Mouse (Mus musculus): ENCODE results near the gene Slc35a2.
A peak's percentile ranks its signal among the peaks of the same experiment; 100 is the strongest.

Slc35a2 gene

DNA sequence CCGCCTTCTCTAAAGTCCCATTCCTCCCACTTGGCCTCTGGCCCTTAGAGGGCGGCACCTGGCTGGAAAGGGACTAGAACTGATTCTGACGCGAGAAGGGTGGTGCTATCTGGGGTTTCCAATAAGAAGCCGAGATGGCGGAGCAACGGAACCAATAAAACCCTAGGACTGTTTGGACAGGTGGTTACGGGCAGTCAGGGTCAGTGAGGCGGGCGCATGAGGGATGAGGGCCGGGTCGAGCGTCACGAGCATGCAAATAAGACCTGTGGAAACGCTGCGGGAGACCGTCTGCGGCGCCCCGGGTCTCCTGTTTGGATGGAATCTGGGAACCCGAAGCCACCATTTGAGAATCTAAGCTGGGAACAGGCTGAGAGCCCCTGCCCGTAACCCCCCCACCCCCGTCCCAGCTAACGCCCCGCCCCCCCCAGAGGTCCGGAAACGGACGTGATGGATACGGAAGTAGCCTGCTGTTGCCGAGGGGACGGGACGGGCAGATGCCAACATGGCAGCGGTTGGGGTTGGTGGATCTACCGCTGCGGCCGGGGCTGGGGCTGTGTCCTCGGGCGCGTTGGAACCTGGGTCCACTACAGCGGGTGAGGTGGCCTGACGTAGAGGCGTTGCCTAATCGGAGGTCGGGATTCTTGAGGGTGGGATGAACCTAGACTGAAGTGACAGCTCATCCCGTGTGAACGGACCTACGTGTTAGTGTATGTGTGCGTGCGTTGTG is at the start of gene Slc35a2:
Gene Slc35a2, plus strand, starts transcription at position 188 of the 727 bp plus-strand sequence.
- DNase-seq (ENCODE audit: low spot score): peak; percentile 84

DNA sequence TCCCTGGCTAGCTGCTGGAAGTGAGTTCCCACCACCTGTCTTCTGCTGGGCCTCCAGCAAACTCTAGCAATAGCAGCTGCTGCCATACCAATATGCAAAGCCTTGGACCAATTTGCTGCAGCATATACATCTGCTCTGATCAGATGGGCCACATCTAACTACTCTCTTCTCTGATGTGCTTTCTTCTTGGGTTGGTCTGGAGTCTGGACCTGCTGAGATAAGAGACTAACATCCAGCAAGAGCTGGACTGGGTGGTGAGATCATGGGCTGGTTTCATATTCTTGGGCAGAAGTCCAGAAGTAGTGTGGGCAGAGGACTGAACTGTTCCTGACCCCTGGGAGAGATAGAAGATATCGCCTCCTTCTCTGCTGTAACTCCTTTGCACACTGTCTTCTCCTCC is 46.7 kb upstream of the Slc35a2 start:
- peak; percentile 10 for DNase-seq (ENCODE audit: low spot score)

DNA sequence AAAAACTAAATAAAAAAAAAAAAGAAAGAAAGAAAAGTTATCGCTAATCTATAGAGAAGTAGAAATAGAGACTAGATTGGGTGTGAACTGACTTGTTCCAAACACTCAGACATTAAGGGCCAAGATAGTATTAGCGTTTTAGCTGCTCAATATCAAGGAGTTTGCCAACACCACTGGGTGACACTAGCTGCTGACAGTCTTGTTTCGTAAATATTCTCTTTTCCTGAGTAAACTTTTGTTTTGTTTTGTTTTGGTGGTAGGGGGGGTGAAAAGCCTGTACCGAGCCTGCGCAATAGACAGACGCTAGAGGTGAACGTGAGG is 43.0 kb upstream of the Slc35a2 start:
- no peak for DNase-seq (ENCODE audit: low spot score)

DNA sequence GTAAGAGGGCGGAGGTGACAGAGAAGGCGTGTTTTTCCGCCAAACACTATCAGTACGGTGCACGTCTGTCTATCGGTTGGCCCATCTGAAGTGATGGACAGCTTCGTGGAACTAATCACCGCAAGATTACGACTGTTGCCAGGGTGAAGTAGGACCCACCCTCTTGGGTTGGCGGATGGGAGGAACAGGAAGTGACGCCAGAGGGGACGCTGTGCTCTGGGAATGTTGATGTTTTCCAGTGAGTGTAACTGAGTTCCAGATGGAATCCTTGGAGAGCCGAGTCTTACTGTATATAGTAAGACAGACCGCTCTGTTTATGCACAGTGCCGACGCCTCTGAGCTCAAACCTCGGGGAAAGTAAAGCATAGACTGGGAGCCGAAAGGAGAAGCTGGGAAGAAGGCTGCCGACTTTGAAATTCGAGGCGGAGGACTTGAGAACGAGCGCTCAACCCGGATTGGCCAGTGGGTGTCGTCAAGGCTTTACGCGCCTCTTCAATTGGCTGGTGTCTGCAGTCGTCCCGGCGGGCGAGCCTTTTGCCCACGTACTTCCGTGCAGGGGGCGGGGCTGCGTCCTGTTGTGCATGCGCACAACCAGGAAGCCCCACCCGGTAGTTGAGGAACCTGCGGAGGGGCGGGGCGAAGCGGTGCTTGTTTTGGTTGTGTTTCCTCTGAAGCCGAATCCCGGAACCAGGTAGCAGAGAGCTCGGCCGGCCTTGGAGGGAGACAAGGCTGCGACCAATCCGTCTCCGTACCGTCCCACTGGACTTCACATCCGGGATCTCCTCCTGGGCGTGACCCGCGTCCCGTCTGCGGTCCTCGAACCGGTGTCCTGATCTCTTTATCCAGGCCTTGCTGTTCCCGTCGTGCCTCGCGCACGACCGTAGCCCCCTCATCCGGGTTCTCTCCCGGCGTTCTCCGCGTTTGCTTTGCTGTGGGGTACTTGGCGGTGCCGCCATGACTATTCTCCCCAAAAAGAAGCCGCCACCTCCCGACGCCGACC is 42.4 kb upstream of the Slc35a2 start, which contains the start of gene Otud5:
Gene Otud5, plus strand, starts transcription at position 202 of the 1,000 bp plus-strand sequence.
- peak; percentile 96 for DNase-seq (ENCODE audit: low spot score)

DNA sequence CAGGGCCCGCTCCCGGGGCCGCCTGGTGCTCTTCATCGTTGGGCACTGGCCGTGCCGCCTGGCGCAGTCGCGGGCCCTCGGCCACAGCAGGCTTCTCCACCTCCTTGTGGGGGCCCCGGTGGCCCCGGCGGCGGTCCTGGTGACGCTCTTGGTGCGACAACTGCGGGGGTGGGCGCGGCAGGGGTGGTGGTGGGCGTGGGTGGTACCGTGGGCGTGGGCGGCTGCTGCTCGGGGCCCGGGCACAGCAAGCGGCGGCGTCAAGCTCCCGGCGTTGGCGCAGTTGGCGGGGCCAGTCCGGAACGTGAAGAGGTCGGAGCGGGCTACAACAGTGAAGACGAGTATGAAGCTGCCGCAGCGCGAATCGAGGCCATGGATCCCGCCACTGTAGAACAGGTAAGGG is 41.5 kb upstream of the Slc35a2 start:
- DNase-seq (ENCODE audit: low spot score): peak; percentile 35

DNA sequence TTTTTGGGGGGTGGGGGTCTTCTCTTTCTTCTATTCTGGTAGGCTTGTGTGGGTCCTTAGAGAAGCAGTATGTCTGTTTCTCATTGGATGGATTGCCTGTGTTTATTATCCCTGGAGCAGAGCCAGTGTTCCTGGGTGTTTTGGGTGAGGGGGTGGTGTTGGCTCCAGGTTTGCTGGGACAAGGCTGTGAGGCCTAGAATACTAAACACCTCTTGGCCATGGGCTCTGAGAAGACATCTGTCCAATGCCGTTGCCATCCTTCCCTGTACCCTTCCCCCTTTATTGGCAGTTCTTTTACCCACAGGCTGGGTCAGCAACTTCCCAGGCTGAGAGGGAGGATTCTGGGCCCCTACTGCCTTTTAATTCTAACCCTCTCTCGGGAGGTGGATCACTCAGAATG is 36.0 kb upstream of the Slc35a2 start:
- no peak for DNase-seq (ENCODE audit: low spot score)

DNA sequence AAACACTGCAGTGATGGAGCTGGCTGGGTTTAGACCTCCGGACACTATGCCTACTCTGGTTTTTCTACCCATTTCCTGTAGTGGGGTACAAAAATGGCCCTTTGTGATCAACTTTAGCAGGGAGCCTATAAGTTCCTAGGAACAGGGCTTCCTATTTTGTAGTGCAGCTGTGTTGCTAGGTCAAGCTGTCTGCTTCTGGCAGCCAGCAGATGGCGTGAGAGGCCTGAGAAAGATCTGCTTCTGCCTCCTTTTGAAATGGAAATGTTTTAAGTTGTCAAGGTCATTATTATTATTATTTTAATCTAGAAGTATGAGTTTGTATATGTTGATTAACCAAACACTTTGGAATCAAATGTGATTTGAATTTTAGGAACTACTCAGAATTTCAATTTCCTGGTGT is 29.2 kb upstream of the Slc35a2 start:
- no peak for DNase-seq (ENCODE audit: low spot score)

DNA sequence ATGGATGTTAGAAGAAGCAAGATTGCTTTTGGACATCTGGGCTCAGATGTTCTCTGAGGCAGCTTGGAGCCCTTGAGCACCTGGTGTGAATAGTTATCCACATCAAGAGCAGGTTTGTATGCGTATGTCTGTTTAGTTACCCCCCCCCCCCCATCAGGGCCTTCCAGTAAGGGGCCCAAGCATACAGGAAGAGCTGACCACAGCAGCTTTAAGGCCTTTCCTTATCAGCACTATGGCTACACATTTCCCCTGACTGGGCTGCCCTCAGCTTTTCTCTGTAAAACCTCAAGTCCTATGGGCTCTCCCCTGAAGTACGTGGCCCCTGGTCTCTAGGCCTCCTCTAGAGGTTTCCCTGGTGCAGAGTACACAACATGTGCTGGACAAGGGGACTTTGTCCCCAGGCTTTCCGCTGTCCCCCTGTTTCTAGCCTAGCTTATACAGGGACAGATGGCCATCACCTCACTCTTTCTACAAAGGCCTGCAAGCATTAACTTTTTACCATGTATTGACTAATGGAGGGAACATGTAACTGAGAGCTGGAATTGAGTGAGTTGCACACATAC is 24.6 kb upstream of the Slc35a2 start:
- no peak for DNase-seq (ENCODE audit: low spot score)

DNA sequence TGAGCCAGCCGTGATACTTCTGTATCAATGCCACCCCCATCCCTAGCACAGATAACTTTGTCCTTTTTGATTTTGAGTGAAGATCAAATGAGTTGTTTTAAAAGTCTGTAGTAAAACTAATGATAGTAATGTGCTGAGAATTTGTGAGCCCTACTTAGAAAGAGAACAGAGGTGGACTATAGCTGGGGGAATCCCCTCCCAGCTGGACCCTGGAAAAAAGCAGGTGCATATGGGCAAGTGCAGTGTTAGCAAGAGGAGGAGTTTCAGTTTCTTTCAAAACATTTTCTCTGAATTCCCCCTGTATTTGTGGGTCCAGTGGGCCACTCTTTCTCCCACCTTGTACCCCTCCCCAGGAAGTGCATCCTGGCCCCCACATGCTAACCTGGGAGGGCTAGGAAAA is 20.6 kb upstream of the Slc35a2 start:
- DNase-seq (ENCODE audit: low spot score): no peak

DNA sequence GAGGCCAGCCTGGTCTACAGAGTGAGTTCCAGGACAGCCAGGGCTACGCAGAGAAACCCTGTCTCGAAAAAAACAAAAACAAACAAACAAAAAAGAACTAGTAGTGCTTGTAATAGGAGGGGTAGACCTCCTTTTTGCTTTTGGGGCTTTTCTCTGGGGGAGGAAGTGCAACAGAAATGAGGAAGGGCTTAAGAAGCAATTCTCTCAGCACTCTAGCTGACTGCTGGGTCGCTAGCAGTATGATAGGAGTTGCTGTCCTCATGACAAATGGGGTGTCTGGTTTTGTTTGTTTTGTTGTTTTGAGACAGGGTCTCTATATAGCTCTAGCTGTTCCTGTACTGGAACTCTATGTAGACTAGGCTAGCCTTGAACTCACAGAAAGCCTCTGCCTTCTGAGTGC is 19.3 kb upstream of the Slc35a2 start:
- DNase-seq (ENCODE audit: low spot score): no peak

DNA sequence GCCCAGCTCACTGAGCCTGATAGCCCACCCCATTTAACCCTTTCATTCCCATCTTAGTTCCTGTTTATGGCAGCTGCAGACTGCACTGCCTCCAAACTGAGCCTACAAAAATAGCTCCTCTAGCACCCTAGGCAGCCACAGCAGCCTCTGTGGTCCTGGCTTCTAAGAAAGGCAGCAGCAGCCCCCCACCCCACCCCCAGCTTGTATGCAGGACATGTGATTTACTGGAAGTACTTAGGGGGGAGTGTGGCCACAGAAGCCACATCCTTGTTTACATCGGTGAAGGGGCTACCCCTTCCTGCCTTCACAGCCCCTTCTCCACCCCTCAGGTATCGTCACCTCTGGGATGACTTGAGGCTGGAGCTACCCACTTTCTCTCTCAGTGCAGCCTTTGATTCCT is 18.5 kb upstream of the Slc35a2 start:
- no peak for DNase-seq (ENCODE audit: low spot score)

DNA sequence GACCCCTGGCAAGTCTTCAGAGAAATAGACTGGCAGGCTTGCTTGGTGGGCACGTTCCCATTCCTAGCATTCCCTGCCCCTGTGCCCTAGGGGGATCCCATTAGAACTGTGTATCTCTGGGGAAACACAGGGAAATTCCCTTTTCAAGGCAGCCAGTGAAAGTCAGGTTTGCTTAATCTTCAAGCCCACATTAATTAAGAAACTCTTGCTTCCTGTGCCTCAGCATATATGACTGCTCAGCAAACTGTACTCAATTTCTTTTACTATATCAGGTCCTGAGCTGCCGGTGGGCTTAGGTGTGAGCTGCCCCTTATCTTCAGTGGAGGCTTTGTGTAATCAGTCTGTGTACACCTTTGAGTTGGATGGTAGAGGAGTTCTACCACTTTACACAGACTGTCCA is 18.0 kb upstream of the Slc35a2 start:
- no peak for DNase-seq (ENCODE audit: low spot score)

DNA sequence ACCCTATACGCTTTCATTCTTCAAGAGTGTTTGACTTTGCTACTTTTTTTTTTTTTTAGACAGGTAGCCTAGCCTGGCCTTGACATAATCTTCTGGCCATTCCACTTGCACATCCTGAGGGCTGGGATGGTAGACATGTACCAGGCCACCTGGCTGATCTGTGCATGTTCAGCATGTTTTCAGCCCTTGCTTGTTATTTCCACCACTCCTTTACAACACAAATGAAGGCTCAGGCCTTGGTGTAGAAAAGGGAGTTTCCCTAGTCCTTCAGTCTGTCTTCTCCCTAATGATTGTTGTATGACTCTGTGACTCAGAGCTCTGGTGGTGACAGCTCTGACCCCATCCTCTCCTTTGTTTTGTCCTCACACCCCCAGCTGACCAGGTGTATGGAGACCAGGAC is 16.7 kb upstream of the Slc35a2 start:
- no peak for DNase-seq (ENCODE audit: low spot score)

DNA sequence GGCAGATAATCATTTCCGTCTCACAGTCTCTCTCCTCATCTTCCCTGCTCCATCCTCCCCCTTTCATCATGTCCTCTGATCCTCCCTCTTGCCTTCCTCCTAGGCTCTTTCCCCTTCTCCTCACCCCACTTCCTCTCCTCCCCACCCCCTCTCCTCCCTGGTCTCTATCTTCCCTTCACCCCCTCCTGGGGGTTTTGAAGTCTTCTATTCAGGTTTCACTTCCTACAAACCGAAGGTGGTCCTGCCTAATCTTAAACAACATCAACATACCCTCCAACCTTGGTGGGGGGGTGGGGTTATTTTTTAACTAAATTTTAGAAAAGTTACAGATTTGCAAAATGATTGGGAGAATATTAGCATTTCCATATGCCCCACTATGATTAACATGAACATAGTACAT is 15.3 kb upstream of the Slc35a2 start:
- no peak for DNase-seq (ENCODE audit: low spot score)

DNA sequence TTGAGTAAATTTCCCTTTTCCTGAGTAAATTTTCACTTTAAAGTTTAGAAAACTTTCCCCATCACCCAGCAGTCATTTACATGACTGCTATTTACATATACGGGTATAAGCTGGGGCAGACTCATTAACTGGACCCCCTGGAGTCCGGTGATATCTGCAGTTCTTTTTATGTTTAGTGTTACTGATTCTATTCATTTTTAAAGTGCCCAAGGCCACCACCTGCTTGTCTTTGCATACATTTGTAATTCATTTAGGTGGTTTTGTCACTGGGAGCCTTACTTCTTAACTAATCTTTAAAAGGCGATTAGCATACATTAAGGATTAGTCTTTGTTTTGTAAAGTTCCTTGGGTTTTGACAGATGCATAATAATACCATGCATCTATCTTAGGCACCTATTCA is 14.0 kb upstream of the Slc35a2 start:
- no peak for DNase-seq (ENCODE audit: low spot score)

DNA sequence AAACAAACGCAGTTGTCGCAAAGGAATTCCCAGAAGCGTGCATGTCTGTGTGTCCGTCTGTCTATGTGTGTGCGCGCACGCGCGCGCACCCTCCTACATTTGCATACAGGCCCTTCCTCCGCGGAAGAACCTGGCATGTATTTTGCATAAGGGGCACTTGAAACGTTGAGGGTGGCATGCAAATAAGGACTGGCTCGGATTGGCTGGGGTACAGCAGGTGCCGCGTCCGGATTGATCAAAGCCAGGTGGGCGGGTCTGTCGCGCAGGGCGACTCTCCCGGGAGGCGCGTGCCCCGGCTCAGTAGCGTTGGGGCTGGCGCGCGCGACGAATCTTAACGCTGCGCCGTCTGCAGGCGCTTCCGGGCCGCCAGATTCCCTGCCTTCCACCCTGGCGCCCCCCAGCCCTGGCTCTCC is 5.8 kb upstream of the Slc35a2 start, which contains the start of gene Pim2:
Gene Pim2, plus strand, starts transcription at position 256 of the 413 bp plus-strand sequence.
- peak; percentile 84 for DNase-seq (ENCODE audit: low spot score)

DNA sequence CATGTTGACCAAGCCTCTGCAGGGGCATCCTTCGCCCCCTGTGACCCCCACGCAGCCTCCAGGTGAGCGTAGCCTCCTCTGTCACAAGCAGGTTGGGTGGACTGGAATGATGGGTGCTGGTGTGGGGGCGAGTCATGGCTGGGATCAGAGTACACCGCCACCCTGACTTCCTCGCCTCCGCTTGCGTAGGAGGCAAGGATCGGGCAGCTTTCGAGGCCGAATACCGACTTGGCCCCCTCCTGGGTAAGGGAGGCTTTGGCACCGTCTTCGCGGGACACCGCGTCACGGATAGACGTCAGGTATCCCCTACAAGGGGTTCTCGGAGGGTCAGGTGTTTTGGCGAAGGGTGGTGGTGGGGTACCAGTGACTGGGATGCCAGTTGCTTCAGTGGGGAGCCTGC is 5.3 kb upstream of the Slc35a2 start:
- no peak for DNase-seq (ENCODE audit: low spot score)

DNA sequence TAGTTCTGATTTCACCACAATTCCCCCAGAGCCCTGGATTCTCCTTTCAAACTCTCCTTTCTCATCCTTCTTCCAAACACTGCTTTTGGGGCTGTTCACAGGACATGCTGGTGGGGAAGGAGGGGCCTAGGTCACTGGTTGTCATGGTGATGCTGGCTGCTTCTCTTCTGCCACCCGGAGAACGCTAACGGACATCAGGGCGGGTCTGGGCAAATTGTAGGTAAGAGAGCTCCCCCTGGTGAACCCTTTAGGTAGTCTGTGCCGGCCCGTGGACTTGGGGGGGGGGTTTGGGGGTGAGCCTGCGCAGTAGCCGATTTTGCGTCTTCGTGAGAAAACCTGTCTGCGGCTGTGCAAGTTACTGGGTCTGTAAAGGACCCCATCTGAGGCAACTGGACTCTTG is 4.0 kb upstream of the Slc35a2 start:
- peak; percentile 52 for DNase-seq (ENCODE audit: low spot score)

DNA sequence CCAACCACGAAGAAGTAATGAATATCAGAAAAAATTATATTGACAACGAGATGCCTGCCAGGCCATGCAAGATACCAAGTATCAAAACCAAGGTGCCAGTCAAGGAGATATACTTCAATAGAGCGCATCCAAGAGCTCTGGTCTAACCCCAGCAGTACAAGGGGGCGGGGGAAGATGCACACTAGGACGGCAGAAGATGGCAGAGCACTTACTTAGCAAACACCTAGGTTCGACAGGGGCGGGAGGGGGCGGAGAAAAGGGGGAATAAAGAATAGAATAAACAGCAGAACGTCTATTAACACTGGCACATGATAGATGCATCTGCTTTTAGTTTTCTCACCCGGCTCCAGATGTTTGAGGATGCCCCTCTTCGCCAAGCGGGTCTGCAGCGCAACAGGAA is 14.4 kb downstream of the Slc35a2 start:
- no peak for DNase-seq (ENCODE audit: low spot score)

DNA sequence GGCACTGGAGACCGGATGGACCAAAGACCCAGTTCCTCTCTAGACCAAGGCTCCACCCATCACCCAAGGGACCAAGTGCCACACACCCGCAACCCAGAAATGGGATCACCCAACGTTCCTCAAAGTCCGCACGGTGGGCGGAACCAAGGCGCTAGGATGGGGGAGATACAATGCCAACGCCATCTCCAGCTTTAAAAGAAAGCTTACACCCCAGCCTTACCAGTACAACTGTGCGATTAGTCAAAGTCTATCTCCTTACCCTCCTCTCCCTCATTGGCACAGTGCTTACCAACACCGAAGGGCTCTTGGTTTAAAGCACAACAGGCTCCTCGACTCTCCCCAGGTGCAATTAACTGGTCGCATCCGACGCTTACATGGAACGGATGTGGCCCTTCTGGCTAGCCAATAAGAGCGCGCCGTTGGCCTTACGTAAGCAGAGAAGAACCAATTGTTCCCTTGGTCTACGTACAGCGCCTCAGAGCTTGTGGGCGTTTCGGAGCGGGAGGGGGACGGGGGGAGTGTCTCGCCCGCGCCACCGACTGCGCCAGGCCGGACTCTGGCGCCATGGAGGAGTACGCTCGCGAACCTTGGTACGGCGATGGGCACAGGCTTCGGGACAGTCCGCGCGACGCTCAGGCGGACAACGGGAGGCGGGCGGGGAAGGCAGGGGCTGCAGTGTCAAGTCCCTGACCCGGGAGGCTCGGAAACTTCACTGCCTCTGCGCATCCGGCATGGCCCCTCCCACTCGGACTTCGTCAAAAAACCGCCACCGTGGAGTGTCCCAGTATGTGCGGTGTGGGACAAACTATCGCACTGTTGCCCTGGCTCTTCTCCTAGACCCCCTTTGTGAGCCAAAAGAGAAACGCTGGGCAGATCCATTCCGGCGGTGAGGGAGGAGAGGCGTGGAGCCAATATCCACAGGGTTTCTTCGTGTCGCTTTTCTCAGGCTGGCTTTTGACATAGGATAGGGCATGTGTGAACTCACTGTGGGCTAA is 15.3 kb downstream of the Slc35a2 start, which contains the start of the genes Pqbp1 and Timm17b:
Gene Pqbp1, minus strand, starts transcription at position 390 of the 995 bp plus-strand sequence.
Gene Timm17b, plus strand, starts transcription at position 478 of the 995 bp plus-strand sequence.
- DNase-seq (ENCODE audit: low spot score): peak; percentile 91

DNA sequence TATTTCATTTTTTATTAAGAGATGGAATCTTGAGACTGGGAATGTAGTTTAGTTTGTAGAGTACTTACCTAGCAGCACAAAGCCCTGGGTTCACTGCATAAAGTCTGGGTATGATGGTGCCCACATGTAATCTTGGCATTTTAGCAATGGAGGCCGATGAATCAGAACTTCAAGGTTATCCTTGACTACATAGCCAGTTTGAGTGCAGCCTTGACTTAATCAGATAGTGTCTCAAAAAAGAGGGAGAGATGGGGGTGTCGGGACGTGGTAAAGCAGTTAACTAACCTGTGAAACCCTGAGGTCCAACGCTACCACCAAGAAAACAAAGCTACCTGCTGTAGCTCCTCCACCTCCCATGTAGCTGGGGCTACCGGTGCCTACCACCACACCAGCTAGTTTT is 20.6 kb downstream of the Slc35a2 start:
- DNase-seq (ENCODE audit: low spot score): no peak
